Comparison of ENCODE assay signal across 13 mouse cellular contexts in genomic region chr4:108059601-108060379, GRCm38 (mm10). TPM values are rescaled to one million over a fixed set of nuclear protein-coding genes. Genes with fewer than 3 reads are reported as not detected.
DNase-seq lines count a peak whose midpoint lies in the region; ATAC-seq lines count a peak whose summit lies in the region.
"Had no signal": no experiment of that assay in that cellular context is flagged by ENCODE, and none has a peak within 500 bp of the region (broad histone marks: within the 10 kb centered on the region; RNA-seq: fewer than 3 reads in every experiment).

No protein-coding gene starts in this region.

- ATAC-seq in lung, embryonic 15.5 days (ENCODE audit: borderline replicate concordance, extremely low read depth, low FRiP score, low TSS enrichment) = no peak
- peak; percentile 72 for ATAC-seq in forebrain, embryonic 12.5 days (ENCODE audit: low FRiP score)

- no peak for DNase-seq in lung, postnatal 4 days
- peak; percentile 39 to 84 for DNase-seq in left cerebral cortex, postnatal 25 days (ENCODE audit: low spot score in 2 of 2)
- DNase-seq in right cerebral cortex, postnatal 10 days (ENCODE audit: low spot score in 2 of 2) = peak; percentile 32 to 47
- no peak for DNase-seq in ovary, postnatal 36 days (ENCODE audit: low spot score)
- DNase-seq in thymus, postnatal 10 days (ENCODE audit: low spot score in 2 of 2) = no peak
- no peak for DNase-seq in spleen, postnatal 4 days (ENCODE audit: low spot score in 2 of 2)
- DNase-seq: cerebellum, adult 9-10 months; heart, postnatal 10 days; kidney, postnatal 36 days; thymus, postnatal 14 days had no signal

- H3K9me3 ChIP-seq in lung, embryonic 15.5 days = no peaks in the 10 kb centered on the region
- H3K9me3 ChIP-seq in forebrain, embryonic 12.5 days = no peaks in the 10 kb centered on the region

- no peak overlapping the region for H3K4me3 ChIP-seq in lung, embryonic 15.5 days
- no peak overlapping the region for H3K4me3 ChIP-seq in forebrain, embryonic 12.5 days (replicated peaks)

- H3K9ac ChIP-seq in lung, embryonic 15.5 days = no peak overlapping the region
- peak overlapping the region; percentile 38 for H3K9ac ChIP-seq in forebrain, embryonic 12.5 days
- H3K9ac ChIP-seq: liver, embryonic 14.5 days had no signal

- H3K27me3 ChIP-seq in lung, embryonic 15.5 days = no peaks in the 10 kb centered on the region
- H3K27me3 ChIP-seq in forebrain, embryonic 12.5 days = no peaks in the 10 kb centered on the region

- intact Hi-C loops in left cerebral cortex, postnatal 25 days (cut with DNase I) = loop anchor here (5.0 kb wide), 2 partner anchors 77 to 117 kb away; no protein-coding TSS in a partner anchor

- WGBS in lung, embryonic 15.5 days = 82% methylated on average over 19 of the region's 19 CpGs
- 30% methylated on average over 19 of the region's 19 CpGs for WGBS in forebrain, embryonic 12.5 days

- H3K27ac ChIP-seq in lung, embryonic 15.5 days = peak overlapping the region; percentile 10; the same call in 1 of the 2 replicates
- peak overlapping the region; percentile 80 for H3K27ac ChIP-seq in forebrain, embryonic 12.5 days
- H3K27ac ChIP-seq: liver, embryonic 14.5 days had no signal

- H3K4me2 ChIP-seq in lung, embryonic 15.5 days = no peak overlapping the region
- H3K4me2 ChIP-seq in forebrain, embryonic 12.5 days = peak overlapping the region; percentile 36

- peaks cover 12% of the 10 kb centered on the region for H3K4me1 ChIP-seq in lung, embryonic 15.5 days
- peaks cover 15% of the 10 kb centered on the region for H3K4me1 ChIP-seq in forebrain, embryonic 12.5 days

- peaks cover 38% of the 10 kb centered on the region for H3K36me3 ChIP-seq in lung, embryonic 15.5 days
- peaks cover 44% of the 10 kb centered on the region for H3K36me3 ChIP-seq in forebrain, embryonic 12.5 days (replicated peaks)

RNA-seq across cellular contexts. Expression of gene Podn, which starts 36.5 kb away (rescaled TPM):
- polyA plus RNA-seq in lung, embryonic 15.5 days (2015; fragmentation: Nextera tagmentation; extraction: Ambion mirVana) = 1.1 and 1.3 TPM in 2 replicates
- 0.21 and 0.27 TPM in 2 replicates for polyA plus RNA-seq in forebrain, embryonic 12.5 days (2016; fragmentation: Nextera tagmentation; extraction: Ambion mirVana)
- total RNA-seq in left cerebral cortex, postnatal 25 days (2021) = 1 to 10 TPM; 7.2 to 8.8 TPM

Comparison
In these comparisons a context has a peak if more than half of its experiments do, and no peak if none do; other contexts are left out.
1. DNase-seq: peak in left cerebral cortex, postnatal 25 days (2 of 2) and right cerebral cortex, postnatal 10 days (2 of 2); none in lung, postnatal 4 days (0 of 2), ovary, postnatal 36 days (single experiment), thymus, postnatal 10 days (0 of 2) and spleen, postnatal 4 days (0 of 2).